Mouse (Mus musculus) midbrain, embryonic 16.5 days (tissue): ENCODE data around the gene Tcp11l1. TPM values are rescaled to one million over a fixed set of nuclear protein-coding genes. Genes with fewer than 3 reads are reported as not detected.

Experiments used
- ATAC-seq: fragments of 200-750 bp; cut with Nextera tagmentation; 2 replicates; pipeline ENCODE4 v1.8.0; 2017; ENCODE audit warnings: moderate TSS enrichment
- H3K27ac ChIP-seq: fragments of 300-500 bp; sonication (generic); 2 replicates; pipeline ENCODE4 v1.5.1; 2014; ENCODE audit warnings: mild to moderate bottlenecking, low read length, mixed read lengths
- H3K27me3 ChIP-seq: fragments of 300-500 bp; sonication (generic); 2 replicates; pipeline ENCODE4 v1.6.1; 2014; ENCODE audit warnings: low read depth, low read length, mixed read lengths; ENCODE audit not compliant: control insufficient read depth, insufficient read depth
- H3K36me3 ChIP-seq: fragments of 300-500 bp; sonication (generic); 2 replicates; pipeline ENCODE4 v1.6.1; 2014; ENCODE audit warnings: mild to moderate bottlenecking, low read length, moderate library complexity, mixed read lengths; ENCODE audit not compliant: control insufficient read depth, insufficient read depth
- H3K4me1 ChIP-seq: fragments of 300-500 bp; sonication (generic); 2 replicates; pipeline ENCODE4 v1.6.1; 2014; ENCODE audit warnings: mild to moderate bottlenecking, low read length, mixed read lengths; ENCODE audit not compliant: control insufficient read depth, insufficient read depth
- H3K4me2 ChIP-seq: fragments of 300-500 bp; sonication (generic); 2 replicates; pipeline ENCODE4 v1.6.1; 2014; ENCODE audit warnings: mild to moderate bottlenecking, low read length, mixed read lengths
- H3K4me3 ChIP-seq: fragments of 300-500 bp; sonication (generic); 2 replicates; pipeline ENCODE4 v1.5.1; 2014; ENCODE audit warnings: low read depth, mild to moderate bottlenecking, low read length, moderate library complexity, mixed read lengths
- H3K9ac ChIP-seq: fragments of 300-500 bp; sonication (generic); 2 replicates; pipeline ENCODE4 v1.6.1; 2014; ENCODE audit warnings: low read depth, low read length, mixed read lengths
- H3K9me3 ChIP-seq: fragments of 300-500 bp; sonication (generic); replicated peaks from 2 replicates; pipeline ENCODE4 v1.6.1; 2014; ENCODE audit warnings: mild to moderate bottlenecking, low read length, mixed read lengths; ENCODE audit not compliant: control insufficient read depth, poor library complexity, severe bottlenecking
- WGBS: fragments of 180-500 bp; shearing (Covaris S2); extraction: QIAGEN DNeasy Blood & Tissue Kit; methylation state at CpG from one replicate; pipeline ENCODE4 v1.1.7; 2014; 5-methylcytosine and 5-hydroxymethylcytosine counted together
- polyA plus RNA-seq: library from polyadenylated mRNA; unstranded; fragments of >200 nt; fragmentation: Nextera tagmentation; extraction: Ambion mirVana; gene quantifications from 2 replicates; pipeline ENCODE4 v1.2.1, GENCODE M21; 2015

The Tcp11l1 gene
- polyA plus RNA-seq, 1 experiment from 2014 or later = 54.5 TPM

- H3K9me3 ChIP-seq = no peaks in the 10 kb centered on the region
- H3K4me2 ChIP-seq = no peak overlapping the region
- H3K27ac ChIP-seq = no peak overlapping the region
- H3K27me3 ChIP-seq = no peaks in the 10 kb centered on the region
- ATAC-seq = no peak
- 92% methylated on average over 2 of the region's 2 CpGs for WGBS
- no peaks in the 10 kb centered on the region for H3K36me3 ChIP-seq
- H3K4me3 ChIP-seq = no peak overlapping the region
- no peaks in the 10 kb centered on the region; the same call in 1 of the 2 replicates for H3K4me1 ChIP-seq
- H3K9ac ChIP-seq = no peak overlapping the region
These were observed 5.3 kb upstream of the Tcp11l1 start for GRCm38 (mm10) chr2:104717231-104717735.

- Histone ChIP-seq H3K4me2 (no peak within 1 kb of the TSS), H3K4me3 (no peak within 1 kb of the TSS), H3K9me3 (no peaks in the 10 kb centered on the region), H3K27me3 (no peaks in the 10 kb centered on the region), H3K36me3 (no peaks in the 10 kb centered on the region), H3K4me1 (no peaks in the 10 kb centered on the region; the same call in 1 of the 2 replicates), H3K27ac (no peak within 1 kb of the TSS), H3K9ac (no peak within 1 kb of the TSS)
- WGBS = 90% methylated on average over 4 of the region's 4 CpGs
- ATAC-seq = no peak
These were observed 4.3 kb upstream of the Tcp11l1 start, which contains the start of gene Pin1rt1 for GRCm38 (mm10) chr2:104716279-104716678. Gene Pin1rt1, minus strand, starts transcription at chr2:104716379.

- ATAC-seq = no peak
- Histone ChIP-seq H3K4me3 (no peak overlapping the region), H3K27me3 (no peaks in the 10 kb centered on the region), H3K36me3 (no peaks in the 10 kb centered on the region), H3K4me1 (peaks cover 11% of the 10 kb centered on the region), H3K4me2 (no peak overlapping the region), H3K27ac (no peak overlapping the region), H3K9ac (no peak overlapping the region), H3K9me3 (no peaks in the 10 kb centered on the region)
- WGBS = 40% methylated on average over 15 of the region's 15 CpGs
These were observed 2.3 kb upstream of the Tcp11l1 start for GRCm38 (mm10) chr2:104714254-104714691.

GRCm38 (mm10) chr2:104712486-104712809 is 479 bp upstream of the Tcp11l1 start:
- ATAC-seq = no peak
- 2% methylated on average over 7 of the region's 7 CpGs for WGBS
- peak overlapping the region; percentile 79 for H3K4me3 ChIP-seq
- H3K4me1 ChIP-seq = peaks cover 11% of the 10 kb centered on the region
- H3K4me2 ChIP-seq = peak overlapping the region; percentile 56
- no peaks in the 10 kb centered on the region for H3K36me3 ChIP-seq
- no peaks in the 10 kb centered on the region for H3K27me3 ChIP-seq
- peak overlapping the region; percentile 89 for H3K9ac ChIP-seq
- H3K27ac ChIP-seq = peak overlapping the region; percentile 92
- no peaks in the 10 kb centered on the region for H3K9me3 ChIP-seq

GRCm38 (mm10) chr2:104710670-104711370 is 1.1 kb downstream of the Tcp11l1 start:
- 16% methylated on average over 6 of the region's 6 CpGs for WGBS
- Histone ChIP-seq H3K9me3 (no peaks in the 10 kb centered on the region), H3K4me3 (peak overlapping the region; percentile 79), H3K4me2 (peak overlapping the region; percentile 56), H3K27ac (no peak overlapping the region; the same call in 1 of the 2 replicates), H3K4me1 (peaks cover 11% of the 10 kb centered on the region), H3K9ac (peak overlapping the region; percentile 89), H3K36me3 (no peaks in the 10 kb centered on the region), H3K27me3 (no peaks in the 10 kb centered on the region)
- ATAC-seq = peak; percentile 4; the same call in 1 of the 2 replicates

- no peak overlapping the region for H3K27ac ChIP-seq
- H3K4me2 ChIP-seq = no peak overlapping the region
- H3K4me1 ChIP-seq = peaks cover 11% of the 10 kb centered on the region
- no peaks in the 10 kb centered on the region for H3K9me3 ChIP-seq
- no peak overlapping the region for H3K9ac ChIP-seq
- H3K27me3 ChIP-seq = no peaks in the 10 kb centered on the region
- 59% methylated on average over 6 of the region's 6 CpGs for WGBS
- no peaks in the 10 kb centered on the region for H3K36me3 ChIP-seq
- ATAC-seq = no peak
- H3K4me3 ChIP-seq = no peak overlapping the region
These were observed 2.1 kb downstream of the Tcp11l1 start for GRCm38 (mm10) chr2:104709786-104710337.

GRCm38 (mm10) chr2:104704355-104704754 is 7.6 kb downstream of the Tcp11l1 start:
- no peak for ATAC-seq
- no peak overlapping the region for H3K9ac ChIP-seq
- WGBS = 83% methylated on average over 3 of the region's 3 CpGs
- no peak overlapping the region for H3K4me3 ChIP-seq
- no peak overlapping the region for H3K4me2 ChIP-seq
- H3K27me3 ChIP-seq = no peaks in the 10 kb centered on the region
- no peaks in the 10 kb centered on the region for H3K9me3 ChIP-seq
- H3K4me1 ChIP-seq = no peaks in the 10 kb centered on the region
- no peak overlapping the region for H3K27ac ChIP-seq
- H3K36me3 ChIP-seq = no peaks in the 10 kb centered on the region

GRCm38 (mm10) chr2:104703158-104703557 is 8.8 kb downstream of the Tcp11l1 start:
- 68% methylated on average over 3 of the region's 3 CpGs for WGBS
- no peak overlapping the region for H3K9ac ChIP-seq
- ATAC-seq = no peak

GRCm38 (mm10) chr2:104699659-104700058 is 12.3 kb downstream of the Tcp11l1 start:
- no peak for ATAC-seq
- WGBS = 90% methylated on average over 11 of the region's 11 CpGs
- Histone ChIP-seq H3K4me2 (no peak overlapping the region), H3K4me1 (no peaks in the 10 kb centered on the region), H3K27me3 (no peaks in the 10 kb centered on the region), H3K9me3 (no peaks in the 10 kb centered on the region), H3K36me3 (peaks cover 7% of the 10 kb centered on the region; the same call in 1 of the 2 replicates), H3K27ac (no peak overlapping the region), H3K9ac (no peak overlapping the region), H3K4me3 (no peak overlapping the region)

More at GRCm38 (mm10) chr2:104703158-104703557, 8.8 kb downstream of the Tcp11l1 start:
- H3K4me3 ChIP-seq = no peak overlapping the region
- H3K36me3 ChIP-seq = peaks cover 3% of the 10 kb centered on the region; the same call in 1 of the 2 replicates
- H3K4me1 ChIP-seq = no peaks in the 10 kb centered on the region
- H3K27me3 ChIP-seq = no peaks in the 10 kb centered on the region
- no peaks in the 10 kb centered on the region for H3K9me3 ChIP-seq
- no peak overlapping the region for H3K27ac ChIP-seq
- H3K4me2 ChIP-seq = no peak overlapping the region
